Mouse (Mus musculus): Measurements from ENCODE around the gene Tyk2. TPM values are rescaled to one million over a fixed set of nuclear protein-coding genes. Genes with fewer than 3 reads are reported as not detected.

Gene Tyk2
- polyA plus RNA-seq, 1 experiment: 11.4 TPM

GRCm38 (mm10) chr9:21169157-21169556 lies 38.1 kb upstream of the Tyk2 start:
- Histone ChIP-seq H3K79me2 (ENCODE audit: control insufficient read depth, insufficient read depth) (no peaks in the 10 kb centered on the region), H3K4me2 (ENCODE audit: low read depth) (peak overlapping the region; percentile 95), H3K27me3 (ENCODE audit: control insufficient read depth, insufficient read depth, insufficient read length) (no peaks in the 10 kb centered on the region), H3K36me3 (ENCODE audit: control insufficient read depth, insufficient read depth) (no peaks in the 10 kb centered on the region), H3K4me3 (peak overlapping the region; percentile 34), H3ac (ENCODE audit: control insufficient read depth, insufficient read length) (peak overlapping the region; percentile 25)
- TF ChIP-seq TCF3 (IDR thresholded peaks at IDR 0.05; ENCODE audit: insufficient read length, low read depth): no peak
- TF ChIP-seq REST (IDR thresholded peaks at IDR 0.05; ENCODE audit: insufficient read depth, insufficient read length): no peak
- TF ChIP-seq TCF12 (IDR thresholded peaks at IDR 0.05; ENCODE audit: insufficient read depth, poor library complexity, severe bottlenecking): no peak
- TF ChIP-seq POLR2A (IDR thresholded peaks at IDR 0.05; ENCODE audit: insufficient read length, low read depth): no peak
- TF ChIP-seq MYOD1 (IDR thresholded peaks at IDR 0.05; ENCODE audit: control insufficient read depth in 1 of 3, insufficient read length in 2 of 3, low read depth in 2 of 3): no peak
- no peak for TF ChIP-seq USF1 (IDR thresholded peaks at IDR 0.05; ENCODE audit: low read depth)
- TF ChIP-seq SRF (IDR thresholded peaks at IDR 0.05; ENCODE audit: control insufficient read depth, insufficient read length, low read depth): no peak
- no peak for TF ChIP-seq POLR2AphosphoS2 (IDR thresholded peaks at IDR 0.05; ENCODE audit: insufficient read length, low read depth)
- TF ChIP-seq MAX (IDR thresholded peaks at IDR 0.05; ENCODE audit: low read depth): no peak

- Histone ChIP-seq H3ac (ENCODE audit: control insufficient read depth, insufficient read length) (peak overlapping the region; percentile 25), H3K4me3 (peak overlapping the region; percentile 34), H3K79me2 (ENCODE audit: control insufficient read depth, insufficient read depth) (no peaks in the 10 kb centered on the region), H3K36me3 (ENCODE audit: control insufficient read depth, insufficient read depth) (no peaks in the 10 kb centered on the region), H3K4me2 (ENCODE audit: low read depth) (peak overlapping the region; percentile 95), H3K27me3 (ENCODE audit: control insufficient read depth, insufficient read depth, insufficient read length) (no peaks in the 10 kb centered on the region)
- TF ChIP-seq TCF12 (IDR thresholded peaks at IDR 0.05; ENCODE audit: insufficient read depth, poor library complexity, severe bottlenecking) (no peak), MYOD1 (IDR thresholded peaks at IDR 0.05; ENCODE audit: control insufficient read depth in 1 of 3, insufficient read length in 2 of 3, low read depth in 2 of 3) (peak in 1 of 3 experiments; percentile 1), POLR2AphosphoS2 (IDR thresholded peaks at IDR 0.05; ENCODE audit: insufficient read length, low read depth) (no peak), CEBPB (IDR thresholded peaks at IDR 0.05; ENCODE audit: insufficient read depth, poor library complexity, severe bottlenecking) (no peak), MYOG (IDR thresholded peaks at IDR 0.05; ENCODE audit: control insufficient read depth in 1 of 3, insufficient read depth in 1 of 3, insufficient read length in 2 of 3, low read depth in 2 of 3) (peak in 1 of 3 experiments; percentile 45), POLR2A (IDR thresholded peaks at IDR 0.05; ENCODE audit: insufficient read length, low read depth) (no peak), E2F4 (IDR thresholded peaks at IDR 0.05; ENCODE audit: insufficient read depth) (no peak)
Observed at GRCm38 (mm10) chr9:21168161-21169123, 37.4 kb upstream of the Tyk2 start.

GRCm38 (mm10) chr9:21167140-21168097 lies 36.4 kb upstream of the Tyk2 start:
- Histone ChIP-seq H3K79me2 (ENCODE audit: control insufficient read depth, insufficient read depth) (no peaks in the 10 kb centered on the region), H3K36me3 (ENCODE audit: control insufficient read depth, insufficient read depth) (no peaks in the 10 kb centered on the region), H3ac (ENCODE audit: control insufficient read depth, insufficient read length) (peak overlapping the region; percentile 25), H3K4me2 (ENCODE audit: low read depth) (peak overlapping the region; percentile 95), H3K27me3 (ENCODE audit: control insufficient read depth, insufficient read depth, insufficient read length) (no peaks in the 10 kb centered on the region), H3K4me3 (peak overlapping the region; percentile 34)
- peak; percentile 35 for TF ChIP-seq SRF (IDR thresholded peaks at IDR 0.05; ENCODE audit: control insufficient read depth, insufficient read length, low read depth)
- TF ChIP-seq MYOD1 (IDR thresholded peaks at IDR 0.05; ENCODE audit: control insufficient read depth in 1 of 3, insufficient read length in 2 of 3, low read depth in 2 of 3): no peak
- TF ChIP-seq E2F4 (IDR thresholded peaks at IDR 0.05; ENCODE audit: insufficient read depth): no peak
- TF ChIP-seq MAX (IDR thresholded peaks at IDR 0.05; ENCODE audit: low read depth): no peak
- no peak for TF ChIP-seq POLR2A (IDR thresholded peaks at IDR 0.05; ENCODE audit: insufficient read length, low read depth)
- no peak for TF ChIP-seq TCF12 (IDR thresholded peaks at IDR 0.05; ENCODE audit: insufficient read depth, poor library complexity, severe bottlenecking)
- no peak for TF ChIP-seq TCF3 (IDR thresholded peaks at IDR 0.05; ENCODE audit: insufficient read length, low read depth)
- TF ChIP-seq REST (IDR thresholded peaks at IDR 0.05; ENCODE audit: insufficient read depth, insufficient read length): no peak
- no peak for TF ChIP-seq USF1 (IDR thresholded peaks at IDR 0.05; ENCODE audit: low read depth)

GRCm38 (mm10) chr9:21166516-21166915 lies 35.5 kb upstream of the Tyk2 start:
- peak overlapping the region; percentile 83 for H3ac ChIP-seq (ENCODE audit: control insufficient read depth, insufficient read length)
- no peaks in the 10 kb centered on the region for H3K79me2 ChIP-seq (ENCODE audit: control insufficient read depth, insufficient read depth)
- peak overlapping the region; percentile 95 for H3K4me2 ChIP-seq (ENCODE audit: low read depth)
- TF ChIP-seq MAX (IDR thresholded peaks at IDR 0.05; ENCODE audit: low read depth): no peak
- no peak for TF ChIP-seq CEBPB (IDR thresholded peaks at IDR 0.05; ENCODE audit: insufficient read depth, poor library complexity, severe bottlenecking)
- no peak for TF ChIP-seq MYOD1 (IDR thresholded peaks at IDR 0.05; ENCODE audit: control insufficient read depth in 1 of 3, insufficient read length in 2 of 3, low read depth in 2 of 3)
- H3K27me3 ChIP-seq (ENCODE audit: control insufficient read depth, insufficient read depth, insufficient read length): no peaks in the 10 kb centered on the region
- H3K4me3 ChIP-seq: peak overlapping the region; percentile 34
- no peaks in the 10 kb centered on the region for H3K36me3 ChIP-seq (ENCODE audit: control insufficient read depth, insufficient read depth)

All from myocyte (in vitro differentiated cells).